Mouse (Mus musculus): Measurements from ENCODE around the gene Gm28102.
"Not testable (repeated sequence)": the region's sequence is repeated elsewhere in the genome, so short reads cannot be mapped to it uniquely, and the experiment has no call there.

Gene Gm28102

DNA sequence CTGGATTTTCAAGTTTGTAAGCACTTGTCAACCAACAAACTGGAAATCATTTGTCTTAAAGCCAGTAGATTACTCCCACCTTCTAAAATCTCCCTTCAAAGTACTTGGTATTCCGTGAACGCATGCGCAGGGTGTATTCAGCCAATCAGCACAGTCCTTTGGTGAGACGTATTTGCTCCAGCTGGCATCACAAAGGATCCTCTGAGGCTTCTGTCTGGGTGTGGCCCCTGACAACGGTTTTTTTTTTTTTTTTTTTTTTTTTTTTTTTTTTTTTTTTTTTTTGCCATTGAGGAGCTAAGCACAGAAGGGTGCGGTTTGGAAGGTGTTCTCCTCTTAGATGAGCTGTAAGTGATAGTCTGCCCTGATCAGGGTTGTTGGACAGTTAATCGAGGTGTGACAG lies at the start of gene Gm28102:
Gene Gm28102 (plus strand): TSS at position 301 of the 400 bp plus-strand sequence.
- not testable (repeated sequence) for DNase-seq
